Mouse (Mus musculus): Measurements from ENCODE around the gene Pex26.

Pex26 gene

DNA sequence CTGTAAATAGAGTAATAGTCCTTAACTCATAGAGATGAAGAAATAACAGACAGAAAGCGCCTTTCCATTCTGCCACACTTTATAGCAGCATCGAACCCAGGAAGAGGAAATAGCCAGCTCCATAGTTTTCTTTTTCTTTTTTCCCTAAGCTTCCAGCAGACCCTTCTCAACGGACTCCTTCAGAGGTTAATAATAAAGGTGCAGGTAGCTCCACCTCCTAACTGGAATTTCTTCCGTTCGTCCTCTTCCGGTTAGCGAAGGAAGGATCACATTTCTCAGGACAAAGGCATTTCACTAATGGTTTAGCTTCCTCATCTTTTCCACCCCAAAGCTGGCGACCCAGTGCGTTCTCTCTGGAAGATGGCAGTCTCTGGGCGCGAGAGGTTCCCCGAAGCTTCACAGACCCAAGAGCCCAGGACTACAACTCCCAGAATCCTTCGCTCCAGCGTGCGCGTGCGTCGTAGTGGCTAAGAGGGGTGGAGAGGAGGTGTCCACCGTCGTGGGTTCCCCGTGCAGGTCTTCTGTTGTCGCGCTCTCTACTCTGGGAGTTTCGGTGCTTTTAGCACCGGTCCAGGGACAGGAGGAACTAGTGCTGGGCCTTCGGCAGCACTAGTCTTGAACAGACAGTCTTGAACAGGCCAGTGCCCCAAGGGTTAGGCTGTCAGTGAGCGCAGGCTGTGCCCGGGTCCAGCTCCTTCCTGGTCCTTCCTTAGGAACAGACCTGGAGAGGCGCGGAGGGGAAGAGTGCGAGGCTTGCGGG lies at the start of gene Pex26:
TSS of gene Pex26 (plus strand) at position 254 of the 760 bp plus-strand sequence.
- DNase-seq, result peak; percentile 89

DNA sequence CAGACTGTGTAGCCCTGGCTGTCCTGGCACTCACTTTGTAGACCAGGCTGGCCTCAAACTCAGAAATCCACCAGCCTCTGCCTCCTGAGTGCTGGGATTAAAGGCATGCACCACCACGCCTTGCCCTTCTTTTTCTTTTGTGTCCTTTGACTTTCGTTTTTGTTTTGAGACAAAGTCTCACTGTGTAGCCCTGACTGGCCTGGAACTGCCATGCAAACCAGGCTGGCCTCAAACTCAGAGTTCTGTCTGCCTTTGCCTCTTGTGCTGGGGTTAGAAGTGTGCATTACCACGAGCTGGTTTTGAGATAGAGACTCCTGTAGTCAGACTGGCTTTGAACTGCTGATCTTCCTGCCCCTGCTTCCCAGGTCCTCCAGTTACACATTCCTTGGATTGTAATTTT lies 49.2 kb upstream of the Pex26 start:
- no peak for DNase-seq

DNA sequence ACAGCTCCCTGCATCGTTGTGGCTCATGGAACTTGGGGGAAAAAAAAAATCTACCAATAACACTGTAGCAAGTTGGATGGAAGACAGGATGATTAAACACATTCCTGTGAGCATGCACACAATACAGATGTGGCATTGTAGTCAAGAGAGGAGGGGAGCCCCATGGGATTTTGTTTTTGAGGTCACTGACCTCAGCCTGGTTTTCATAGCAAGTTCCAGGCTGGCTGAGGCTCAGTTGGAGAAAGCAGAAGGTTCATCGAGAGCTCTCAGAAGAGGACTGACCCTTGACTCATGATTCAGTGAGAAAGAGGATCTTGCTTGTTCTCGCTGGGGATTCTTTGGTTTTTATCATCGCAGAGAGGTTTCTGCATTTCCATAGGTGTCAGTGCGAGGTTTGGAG lies 48.6 kb upstream of the Pex26 start:
- no peak for DNase-seq

DNA sequence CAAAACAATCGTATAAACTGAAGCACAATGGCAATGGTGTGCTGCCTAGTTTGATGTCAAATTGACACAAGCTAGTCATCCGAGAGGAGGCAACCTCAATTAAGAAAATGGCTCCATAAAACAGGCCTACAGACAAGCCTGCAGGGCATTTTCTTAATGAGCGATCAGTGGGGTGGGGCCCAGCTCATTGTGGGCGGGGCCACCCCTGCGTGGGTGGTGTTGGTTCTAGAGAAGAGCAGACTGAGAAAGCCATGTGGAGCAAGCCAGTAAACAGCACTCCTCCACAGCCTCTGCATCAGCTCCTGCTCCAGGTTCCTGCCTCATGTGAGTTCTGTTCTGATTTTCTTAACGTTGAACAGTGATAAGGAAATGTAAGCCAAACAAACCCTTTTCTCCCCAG lies 46.2 kb upstream of the Pex26 start:
- DNase-seq, result peak; percentile 32

DNA sequence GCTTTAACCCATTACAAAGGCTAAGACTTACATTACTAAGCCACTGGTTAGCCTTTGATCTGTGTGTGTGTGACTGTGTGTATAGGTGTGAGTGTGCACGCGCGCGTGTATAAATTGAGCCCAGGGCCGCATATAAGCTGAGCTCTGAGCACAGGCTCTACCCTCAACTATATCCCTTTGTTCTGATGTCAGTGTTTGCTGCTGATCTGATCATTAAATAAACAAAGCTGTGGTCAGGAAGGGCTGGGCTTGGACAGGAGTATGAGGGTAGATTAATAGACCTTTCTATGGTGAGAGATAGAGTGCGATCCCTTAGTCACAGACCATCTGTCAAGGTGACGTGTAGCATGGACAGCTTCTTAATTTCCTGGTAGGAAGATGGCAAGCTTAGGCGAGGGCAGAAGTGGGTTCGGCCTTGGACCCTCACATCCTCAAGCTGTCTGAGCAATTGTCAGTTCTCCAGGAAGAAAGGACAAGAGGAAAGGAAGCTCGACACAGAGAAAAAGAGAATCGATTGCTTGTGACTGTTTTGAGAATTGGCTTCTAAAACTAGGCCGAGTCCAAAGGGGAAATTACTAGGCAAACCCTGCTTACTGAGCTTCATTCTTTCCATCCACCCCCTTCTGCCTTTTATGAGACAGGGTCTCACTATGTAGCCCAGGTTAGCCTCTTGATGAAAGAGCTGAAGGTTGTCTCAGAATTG lies 45.0 kb upstream of the Pex26 start:
- no peak for DNase-seq

DNA sequence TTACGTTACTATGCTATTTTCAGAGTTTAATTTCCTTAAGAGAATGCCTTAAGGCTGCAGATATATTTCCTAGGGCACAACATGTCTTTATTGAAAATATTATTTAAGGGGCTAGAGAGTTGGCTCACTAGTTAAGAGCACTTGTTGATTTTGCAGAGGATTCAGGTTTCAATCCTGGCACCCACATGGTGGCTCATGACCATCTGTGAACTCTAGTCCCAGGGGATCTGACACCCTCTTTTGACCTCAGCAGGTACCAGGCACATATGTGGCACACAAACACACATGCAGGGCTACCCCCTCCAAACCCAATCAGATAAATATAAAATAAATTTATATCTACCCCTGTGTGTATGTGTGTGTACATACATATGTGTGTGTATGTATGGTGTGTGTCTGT lies 44.2 kb upstream of the Pex26 start:
- DNase-seq, result no peak

DNA sequence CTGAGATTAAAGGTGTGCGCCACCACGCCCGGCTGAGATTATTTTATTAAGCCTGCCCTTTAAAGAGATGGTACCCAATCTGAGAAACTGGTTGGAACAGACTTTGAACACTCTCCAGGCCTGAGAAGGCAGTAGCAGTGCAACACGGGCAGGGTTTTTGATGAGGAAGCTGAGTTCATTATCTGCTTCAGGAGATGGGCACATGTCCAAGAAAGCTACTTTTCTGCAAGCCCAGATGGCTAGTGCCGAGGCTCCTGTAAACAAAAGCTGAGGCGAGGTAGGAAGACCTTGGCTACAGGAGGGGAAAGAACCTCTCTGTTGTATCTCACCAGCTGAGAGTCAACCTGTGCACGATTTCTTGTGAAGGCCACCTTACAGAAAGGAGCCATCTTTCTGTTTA lies 41.2 kb upstream of the Pex26 start:
- no peak for DNase-seq

DNA sequence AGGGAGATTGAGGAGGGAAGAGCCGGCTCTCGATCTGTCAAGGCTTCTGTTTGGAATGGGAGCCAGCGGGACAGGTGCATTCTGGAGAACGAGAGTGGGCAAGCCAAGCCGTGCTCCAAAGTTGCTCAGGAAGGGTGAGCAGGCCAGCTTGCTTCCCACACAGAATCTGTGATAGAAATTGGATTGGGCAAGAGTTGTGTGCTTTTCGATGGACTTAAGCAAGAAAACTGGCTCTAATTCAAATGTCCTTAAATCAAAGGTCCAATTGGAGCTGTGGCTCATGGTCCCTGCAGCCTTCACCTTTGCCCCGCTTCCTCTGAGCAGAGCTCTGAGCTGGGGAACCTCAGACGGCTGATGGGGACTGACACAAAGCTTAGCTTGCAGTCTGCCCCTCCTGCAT lies 40.0 kb upstream of the Pex26 start:
- peak; percentile 24 for DNase-seq

DNA sequence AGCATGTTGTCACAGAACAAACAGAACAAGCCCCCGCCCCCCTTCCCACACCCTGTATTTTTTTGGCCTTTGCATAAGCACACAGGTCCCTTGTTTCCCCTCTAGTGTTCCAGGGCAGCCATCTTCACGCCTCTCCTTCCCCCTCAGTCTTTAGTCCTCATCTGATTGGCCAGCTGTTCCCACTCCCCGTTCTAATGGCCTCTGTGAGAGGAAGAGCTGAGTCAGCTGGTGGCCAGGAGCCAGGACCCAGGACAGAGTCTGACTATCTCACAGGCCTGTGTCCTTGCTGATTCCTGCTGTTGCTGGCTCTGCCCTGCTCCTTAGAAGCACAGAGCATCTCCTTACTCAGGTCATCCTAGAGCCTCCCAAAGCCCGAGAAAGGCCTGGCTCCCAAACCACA lies 39.4 kb upstream of the Pex26 start:
- DNase-seq, result peak; percentile 47

DNA sequence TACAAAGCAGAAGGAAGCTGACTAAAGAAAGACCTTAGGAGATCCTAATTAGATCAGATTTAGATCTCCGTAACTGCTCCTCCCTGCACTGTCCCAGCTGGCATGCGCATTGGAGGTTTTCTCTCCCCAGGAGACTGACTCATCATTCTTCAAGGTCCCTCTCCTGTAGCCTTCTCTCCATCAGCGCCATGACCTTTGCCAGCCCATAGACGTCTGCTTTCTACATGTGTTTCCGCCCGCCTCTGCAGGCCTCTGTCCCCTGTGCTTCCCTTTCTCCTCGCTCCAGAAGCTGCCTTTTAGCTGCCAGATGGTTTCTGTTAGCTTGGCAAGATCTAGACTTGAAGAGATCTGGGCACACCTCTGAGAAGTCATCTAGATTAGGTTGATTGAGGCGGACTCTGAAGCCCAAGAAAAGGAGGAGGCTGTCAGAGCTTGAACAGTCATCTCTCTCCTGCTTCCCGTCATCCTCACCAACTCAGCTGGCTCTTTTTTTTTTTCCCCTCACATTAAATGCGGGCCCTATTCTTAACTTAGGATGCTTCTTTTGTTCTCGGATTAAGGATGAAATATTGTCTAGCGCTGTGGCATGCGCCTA lies 38.4 kb upstream of the Pex26 start:
- no peak for DNase-seq

DNA sequence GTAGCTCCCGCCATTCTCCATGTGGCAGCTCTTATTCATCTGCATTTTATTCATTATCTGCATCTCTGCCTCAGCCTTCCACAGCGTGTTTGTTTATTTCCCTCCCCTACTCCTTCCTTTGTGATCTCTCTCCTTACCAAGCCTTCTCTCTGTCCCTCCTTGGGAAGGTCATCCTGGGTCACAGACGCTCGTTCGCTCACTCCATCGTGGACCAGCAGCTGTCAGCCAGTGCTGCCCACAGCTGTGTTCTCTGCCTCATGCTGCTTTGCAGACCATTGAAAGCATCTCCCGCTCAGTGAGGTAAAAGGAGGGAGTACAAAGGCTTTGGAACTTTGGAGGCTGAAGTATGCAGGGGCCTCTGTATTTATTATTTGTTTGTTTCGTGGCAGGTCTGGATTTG lies 37.6 kb upstream of the Pex26 start:
- DNase-seq, result no peak

DNA sequence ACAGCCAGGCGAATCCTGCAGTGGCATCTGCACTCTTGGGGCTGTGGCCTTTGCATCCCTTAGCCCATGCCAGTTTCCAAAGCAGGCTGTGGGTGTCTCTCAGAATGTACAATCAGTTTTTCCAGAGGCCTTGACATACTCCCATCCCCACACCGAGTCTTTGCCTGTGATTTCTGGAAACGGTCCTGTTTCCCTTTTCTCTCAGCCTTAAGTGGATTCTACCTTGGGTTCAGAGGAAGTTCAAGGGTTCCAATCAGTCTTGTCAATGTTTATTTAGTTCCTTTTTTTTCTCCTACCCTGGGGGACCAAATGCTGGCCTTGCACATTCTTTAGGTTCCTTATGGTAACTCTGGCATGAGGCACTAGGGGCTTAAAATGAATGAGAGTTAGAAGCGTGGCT lies 36.7 kb upstream of the Pex26 start:
- DNase-seq, result no peak

DNA sequence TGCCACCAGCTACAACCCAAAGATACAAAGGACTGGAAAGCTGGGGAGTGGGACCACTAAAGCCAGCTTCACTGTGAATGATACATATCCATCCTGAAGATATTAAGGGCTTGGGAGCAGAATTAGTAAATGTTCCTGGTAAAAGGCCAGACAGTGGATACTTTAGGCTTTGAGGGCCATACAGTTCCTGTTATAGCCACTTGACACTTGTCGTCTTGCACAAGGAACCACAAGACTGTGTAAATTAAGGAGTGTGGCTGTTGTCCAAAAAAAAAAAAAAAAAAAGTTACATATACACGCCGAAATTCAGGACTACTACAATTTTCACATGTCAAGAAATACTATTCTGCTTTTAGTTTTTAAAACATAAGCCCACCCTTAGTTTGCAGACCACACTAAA lies 35.1 kb upstream of the Pex26 start:
- DNase-seq, result no peak

DNA sequence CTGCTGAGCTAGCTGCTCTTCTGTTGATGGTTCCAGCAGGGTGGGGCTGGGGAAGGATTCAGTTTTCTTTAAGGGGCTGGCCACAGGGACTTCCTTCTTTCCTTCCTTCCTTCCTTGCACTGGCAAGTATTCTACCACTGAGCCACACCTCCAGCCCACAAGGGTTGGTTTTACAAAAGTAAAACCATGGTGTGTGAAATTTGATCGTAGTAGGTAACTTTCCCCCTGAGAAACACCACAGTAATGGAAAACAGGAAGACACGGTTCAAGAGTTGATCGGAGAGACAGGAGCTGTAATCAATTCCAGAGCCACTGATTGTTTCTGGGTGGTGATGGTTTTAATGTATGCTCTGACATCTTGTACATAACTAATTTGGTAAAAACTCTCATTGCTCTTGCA lies 34.0 kb upstream of the Pex26 start:
- no peak for DNase-seq

DNA sequence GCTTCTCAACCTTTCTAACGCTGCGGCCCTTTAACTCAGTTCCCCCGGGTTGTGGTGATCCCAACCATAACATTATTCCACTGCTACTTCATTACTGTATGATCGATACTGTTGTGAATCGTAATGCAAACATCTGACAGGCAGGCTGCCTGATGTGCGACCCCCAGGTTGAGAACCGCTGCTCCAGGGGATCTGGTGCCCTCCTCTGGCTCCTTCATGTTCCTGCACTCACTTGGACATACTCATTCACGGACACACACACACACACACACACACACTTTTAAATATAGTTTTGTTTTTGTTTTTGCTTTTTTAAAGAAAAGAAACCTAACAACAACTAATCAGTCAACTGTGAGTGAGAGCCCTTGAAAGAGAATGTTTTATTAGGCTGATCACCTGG lies 33.3 kb upstream of the Pex26 start:
- DNase-seq, result no peak

DNA sequence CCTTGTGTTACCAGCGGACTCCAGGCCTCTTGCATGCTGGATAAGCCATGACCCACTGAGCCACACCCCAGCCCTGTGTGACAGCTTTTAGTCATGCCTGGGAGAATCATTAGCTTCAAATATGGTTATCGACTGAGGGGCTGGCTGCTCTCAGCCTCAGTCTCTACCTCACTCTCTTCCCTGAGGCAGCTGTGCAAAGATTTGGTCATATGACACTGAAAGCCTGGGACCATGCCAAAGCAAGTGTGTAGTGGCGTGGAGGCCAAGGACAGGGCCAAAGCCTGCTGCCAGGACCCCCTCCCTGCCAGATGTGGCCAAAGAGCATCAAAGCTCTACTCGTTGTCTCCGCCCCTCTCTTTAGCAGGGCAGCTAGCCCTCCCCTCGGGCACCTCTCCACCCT lies 31.7 kb upstream of the Pex26 start:
- peak; percentile 24 for DNase-seq

DNA sequence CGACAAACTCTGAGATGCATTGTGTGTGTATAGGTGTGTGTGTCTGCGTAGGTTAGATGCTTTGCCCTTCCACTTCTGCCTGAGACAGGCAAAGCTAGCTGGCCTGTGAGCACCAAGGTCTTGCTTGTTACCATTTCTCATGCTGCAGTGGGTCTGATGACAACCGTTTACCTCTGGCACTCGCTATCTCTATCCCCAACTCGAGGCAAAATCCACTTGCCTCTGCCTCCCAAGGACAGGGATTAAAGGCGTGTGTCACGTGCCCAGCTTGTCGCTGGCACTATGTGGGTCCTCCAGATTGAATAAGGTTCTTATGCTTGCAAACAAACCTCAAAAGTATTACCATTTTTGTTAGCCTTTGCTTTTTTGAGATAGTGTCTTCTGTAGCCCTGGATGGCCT lies 30.3 kb upstream of the Pex26 start:
- DNase-seq, result no peak

DNA sequence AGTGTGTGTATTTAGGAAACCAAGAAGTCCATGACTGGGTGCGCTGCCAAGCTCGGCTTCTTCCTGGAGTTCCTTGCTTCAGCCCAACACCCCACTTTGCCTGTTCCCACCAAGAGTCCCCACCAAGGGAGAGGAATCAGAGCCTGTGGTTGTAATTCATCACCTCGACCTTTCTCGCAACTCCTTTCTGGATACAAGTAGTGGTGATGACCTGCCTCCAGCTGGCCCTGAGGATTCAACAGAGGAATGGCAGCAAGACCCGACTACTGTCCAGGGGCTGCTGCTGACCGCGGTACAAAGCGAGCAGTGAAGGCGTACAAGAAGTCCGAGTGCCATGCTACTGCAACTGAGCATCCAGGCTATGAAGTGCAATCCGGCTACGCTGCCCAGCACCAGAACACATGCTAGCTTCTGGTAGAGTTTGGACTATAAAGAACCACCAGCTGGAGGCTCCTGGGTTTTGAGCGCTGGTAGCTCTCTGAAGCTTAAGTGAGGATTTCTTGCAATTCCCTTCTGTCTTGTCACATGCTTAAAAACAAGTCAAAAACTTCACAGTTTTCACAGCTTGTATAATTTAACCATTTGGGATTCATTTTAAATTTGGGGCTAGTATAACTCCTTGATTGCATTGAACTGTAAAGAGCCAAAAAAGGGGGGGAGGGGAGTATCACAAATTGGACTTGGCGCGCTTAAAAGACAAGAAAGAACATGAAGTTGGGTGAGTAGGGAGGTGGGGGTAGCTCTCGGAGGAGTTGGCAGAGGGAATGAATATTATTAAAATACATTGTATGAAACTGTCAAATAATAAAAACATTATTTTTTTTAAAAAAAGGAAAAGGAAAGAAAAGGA lies 28.8 kb upstream of the Pex26 start:
- no peak for DNase-seq

DNA sequence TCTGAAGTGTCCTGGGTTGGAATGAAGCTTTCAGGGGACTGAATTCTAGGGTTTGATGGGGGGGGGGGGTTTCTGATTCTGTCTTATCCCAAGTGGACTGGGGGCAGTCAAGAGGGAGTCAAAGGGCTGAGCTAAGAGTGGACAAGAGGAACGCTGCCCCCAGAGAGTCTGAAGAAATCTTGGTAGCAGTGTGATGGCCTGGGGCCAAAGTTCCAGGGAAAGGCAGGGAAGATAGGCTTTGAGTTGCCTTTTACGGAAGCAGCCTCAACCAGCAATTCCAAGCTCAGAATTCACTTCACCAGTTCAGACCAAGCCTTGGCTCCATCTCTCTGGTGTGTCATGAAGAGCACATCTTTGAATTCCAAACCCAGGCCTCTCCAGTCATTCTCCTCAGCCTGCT lies 27.4 kb upstream of the Pex26 start:
- no peak for DNase-seq

DNA sequence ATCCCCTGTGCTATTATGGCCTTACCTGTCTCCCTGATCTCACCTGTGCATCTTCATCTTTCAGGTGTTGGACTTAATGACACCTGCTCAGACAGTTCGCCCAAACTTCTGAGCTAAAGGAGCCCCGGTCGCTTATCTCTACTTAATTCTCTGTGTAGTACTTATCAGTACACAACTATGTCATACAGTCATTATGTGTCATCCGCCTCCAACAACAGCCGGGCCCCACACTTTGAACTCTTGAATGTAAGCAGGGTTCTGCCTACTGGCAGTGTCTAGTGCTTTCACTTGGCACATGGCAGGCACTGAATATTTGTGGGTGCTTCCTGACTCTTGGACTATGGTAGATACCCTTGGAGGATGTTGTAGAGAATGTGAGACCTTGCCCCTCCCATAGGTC lies 23.9 kb upstream of the Pex26 start:
- DNase-seq, result no peak

DNA sequence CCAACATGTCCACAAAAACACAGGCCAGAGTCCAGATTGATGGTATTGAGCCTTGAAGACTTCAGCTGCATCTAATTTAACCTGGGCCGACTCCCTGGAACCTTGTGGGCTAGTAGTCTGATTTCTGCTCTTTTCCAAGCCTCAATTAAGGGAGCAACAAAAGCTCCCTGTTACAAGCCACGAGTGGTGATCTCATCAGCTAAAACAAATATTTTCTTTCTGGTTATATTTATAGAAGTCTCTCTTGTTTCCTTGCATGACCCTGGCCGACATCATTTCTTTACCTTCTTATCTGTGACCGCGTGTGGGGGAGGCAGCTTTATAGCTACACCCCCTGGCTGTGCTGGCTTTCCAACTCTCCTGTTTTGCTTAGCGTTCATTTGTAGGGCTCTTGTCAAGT lies 23.3 kb upstream of the Pex26 start:
- no peak for DNase-seq

DNA sequence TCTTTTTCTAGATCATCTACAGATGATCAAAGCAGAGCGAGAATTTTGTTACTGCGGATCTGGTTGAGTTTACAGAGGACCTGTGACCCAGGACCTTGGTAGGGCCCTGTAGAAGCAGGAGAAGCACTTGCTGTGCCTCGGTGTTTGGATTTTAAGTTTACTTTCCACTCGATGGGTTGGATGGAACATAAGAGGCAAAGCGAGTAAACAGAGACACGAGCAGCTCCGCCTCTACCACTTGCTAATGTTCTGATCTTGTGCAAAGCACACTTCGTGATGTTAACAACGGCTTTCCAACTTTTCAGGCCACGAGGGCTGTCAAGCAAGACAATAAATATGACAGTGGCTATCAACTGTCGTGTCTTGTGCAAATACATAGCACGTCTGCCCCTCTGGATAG lies 20.9 kb upstream of the Pex26 start:
- no peak for DNase-seq

DNA sequence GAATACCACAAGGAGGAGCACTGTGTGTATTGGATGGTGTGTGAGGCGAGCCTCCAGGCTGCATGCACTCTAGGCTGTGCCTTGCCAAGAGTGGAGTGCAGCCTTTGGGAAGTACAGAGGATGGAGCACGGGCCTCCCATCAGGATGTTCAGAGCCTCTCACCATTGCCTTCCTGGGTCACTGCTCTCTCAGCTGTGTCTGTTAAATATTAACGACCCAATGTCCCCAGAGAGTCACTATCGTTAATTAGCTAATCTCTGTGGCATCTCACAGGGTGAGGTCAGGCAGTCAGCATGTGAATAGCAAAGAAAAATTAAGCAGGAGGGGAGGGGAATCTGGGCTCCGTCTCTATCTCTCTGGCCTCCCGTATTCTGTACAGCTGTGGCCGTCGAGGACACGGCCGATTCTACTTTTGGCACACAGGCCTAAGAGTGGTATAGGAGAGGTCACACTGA lies 17.3 kb upstream of the Pex26 start:
- DNase-seq, result no peak

Data from liver (tissue).